Mouse (Mus musculus) cerebellum, adult 18-20 months (tissue): ENCODE data around the gene Tbc1d20.
"Not testable (repeated sequence)": the region's sequence is repeated elsewhere in the genome, so short reads cannot be mapped to it uniquely, and the experiment has no call there.

Experiments used
- DNase-seq, 2 experiments: peaks; one replicate each; pipeline ENCODE4 v3.0.0; 2021

The Tbc1d20 gene

DNA sequence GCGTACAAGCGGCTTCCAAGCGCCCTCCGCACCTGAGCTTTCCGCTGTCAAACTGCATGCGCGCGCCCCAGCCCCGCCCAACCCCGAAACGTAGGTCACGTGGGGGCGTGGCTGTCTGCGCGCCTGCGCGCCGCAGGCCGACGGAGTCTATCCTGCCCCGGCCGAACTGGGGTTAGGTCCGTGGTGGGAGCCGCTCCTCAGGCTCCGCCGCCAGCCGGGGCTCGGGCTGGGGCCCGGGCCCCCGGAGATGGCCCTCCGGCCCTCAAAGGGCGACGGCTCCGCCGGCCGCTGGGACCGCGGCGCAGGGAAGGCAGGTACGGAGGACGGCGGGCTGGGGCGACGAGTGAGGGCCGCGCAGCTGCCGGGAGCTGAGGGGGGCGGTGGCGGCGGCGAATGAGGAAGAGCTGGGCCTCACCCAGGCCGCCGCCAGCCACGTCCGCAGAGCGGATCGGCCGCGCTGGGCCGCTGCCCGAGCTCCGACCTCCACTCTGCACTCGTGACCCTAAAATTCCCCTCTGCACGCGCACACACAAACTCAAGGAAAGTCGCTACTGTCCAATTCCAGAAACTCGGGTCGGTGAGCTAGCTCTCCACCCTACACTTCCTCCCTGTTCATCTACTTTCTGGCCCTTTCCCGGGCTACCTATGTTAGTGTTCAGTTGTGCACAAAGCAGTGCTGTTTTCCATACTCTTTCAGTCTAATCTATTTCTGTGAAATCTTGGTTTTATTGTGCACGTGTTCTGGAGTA is at the start of gene Tbc1d20:
Tbc1d20 (plus strand) TSS at position 102 of the 749 bp plus-strand sequence.
- peak; percentile 90 to 95 for DNase-seq

DNA sequence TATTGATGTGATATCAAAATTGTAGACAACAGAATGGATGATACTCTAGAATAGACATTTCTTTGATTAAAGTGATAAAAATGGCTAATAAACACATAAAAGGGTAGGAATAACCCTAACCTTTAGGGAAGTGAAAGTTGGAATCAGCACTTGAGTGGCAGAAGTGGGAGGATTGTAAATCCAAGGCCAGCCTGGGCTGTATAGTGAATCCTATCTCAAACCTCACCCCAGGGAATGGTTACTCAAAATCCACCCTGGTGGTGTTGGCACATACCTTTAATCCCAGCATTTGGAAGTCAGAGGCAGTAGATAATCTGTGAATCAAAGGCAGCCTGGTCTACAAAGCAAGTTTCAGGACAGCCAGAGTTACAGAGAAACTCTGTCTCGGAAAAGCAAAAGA is 46.4 kb upstream of the Tbc1d20 start:
- DNase-seq = no peak

DNA sequence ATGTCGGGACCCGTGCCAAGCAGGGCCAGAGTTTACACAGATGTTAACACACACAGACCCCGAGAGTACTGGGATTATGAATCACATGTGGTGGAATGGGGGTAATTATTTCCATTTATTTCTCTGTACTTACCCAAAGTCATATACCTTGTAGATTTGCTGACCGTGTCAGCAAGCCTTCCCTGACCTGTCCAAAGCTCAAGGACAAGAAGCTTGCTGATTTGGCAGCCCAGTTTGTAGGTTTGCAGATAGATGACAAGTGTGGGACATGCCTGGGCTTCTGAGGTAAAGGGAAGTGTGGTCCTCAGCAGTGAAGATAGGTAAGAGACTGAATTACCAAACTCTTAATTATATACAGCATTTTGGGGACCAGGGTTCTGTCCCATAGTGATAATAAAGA is 43.1 kb upstream of the Tbc1d20 start:
- DNase-seq = no peak

DNA sequence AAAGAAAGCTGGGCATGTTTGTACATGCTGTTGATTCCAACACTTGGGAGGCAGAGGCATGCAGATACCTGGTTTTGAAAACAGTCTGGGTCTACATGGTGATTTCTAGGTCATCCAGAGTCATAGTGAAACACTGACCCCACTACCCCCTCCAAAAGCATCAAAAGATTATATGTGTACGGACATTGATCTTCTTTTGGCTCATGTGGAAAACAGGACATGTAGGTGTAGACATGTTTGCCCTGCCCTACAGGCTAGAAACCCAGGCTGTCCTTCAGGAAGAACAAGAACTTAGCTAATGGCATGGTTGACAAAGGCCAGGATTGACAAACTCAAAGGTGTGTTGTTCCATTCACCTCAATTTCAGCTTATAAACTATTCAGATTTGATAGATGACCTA is 33.9 kb upstream of the Tbc1d20 start:
- no peak for DNase-seq

DNA sequence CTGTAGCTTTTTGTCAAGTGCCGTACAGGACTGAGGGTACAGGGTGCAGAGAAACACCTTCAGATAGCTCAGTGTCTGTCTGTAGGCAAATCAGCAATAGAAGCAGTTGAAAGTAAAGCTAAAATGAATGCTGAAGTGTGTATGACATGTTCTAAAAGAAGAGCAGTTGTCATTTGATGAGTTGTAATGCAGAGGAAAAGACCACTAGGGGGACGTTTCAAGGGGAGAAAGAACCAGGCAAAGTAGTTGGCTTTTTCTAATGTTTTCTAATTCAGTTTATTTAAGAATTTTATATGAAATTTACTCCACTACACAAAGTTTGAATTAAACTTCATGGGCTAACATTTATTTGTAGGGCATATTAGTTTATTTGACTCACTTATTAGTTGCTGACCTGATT is 20.0 kb upstream of the Tbc1d20 start:
- DNase-seq = no peak

DNA sequence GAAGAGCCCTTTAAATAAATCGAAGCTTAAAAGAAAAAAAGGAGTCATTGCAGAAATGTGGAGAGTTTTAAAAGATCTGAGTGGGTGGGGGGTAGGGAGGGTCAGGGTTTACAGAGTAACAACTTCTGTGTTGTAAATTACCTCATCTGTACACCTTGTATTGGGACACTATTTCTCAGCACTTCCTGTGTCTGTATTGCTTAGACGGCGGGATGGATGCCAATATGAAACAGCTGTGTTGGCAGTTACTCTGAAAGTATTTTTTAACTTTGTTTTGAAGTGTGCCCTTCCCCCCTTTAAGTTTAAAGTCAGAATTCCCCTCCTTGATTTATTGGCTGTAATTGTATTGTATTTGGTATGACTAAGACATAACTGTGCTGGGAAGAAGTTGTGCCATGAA is 12.2 kb upstream of the Tbc1d20 start:
- DNase-seq = no peak

DNA sequence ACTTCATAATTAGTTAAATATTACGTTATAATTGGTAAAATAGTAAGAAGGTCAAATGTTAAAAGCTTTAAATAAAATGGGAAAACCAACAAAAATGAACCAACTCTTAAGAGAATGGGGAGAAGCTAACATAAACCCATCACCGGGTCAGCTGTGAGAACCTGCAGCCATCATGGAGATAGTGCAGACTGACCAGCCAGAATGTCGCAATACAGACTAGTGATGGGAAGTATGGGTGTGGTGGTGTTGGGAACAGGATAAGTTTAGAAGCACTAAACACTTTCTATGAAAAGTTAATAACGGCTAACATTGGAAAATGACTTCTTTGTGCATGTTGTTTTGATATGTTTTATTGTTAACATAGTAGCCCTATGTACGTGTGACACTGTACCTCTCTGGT is 6.1 kb upstream of the Tbc1d20 start:
- no peak for DNase-seq

DNA sequence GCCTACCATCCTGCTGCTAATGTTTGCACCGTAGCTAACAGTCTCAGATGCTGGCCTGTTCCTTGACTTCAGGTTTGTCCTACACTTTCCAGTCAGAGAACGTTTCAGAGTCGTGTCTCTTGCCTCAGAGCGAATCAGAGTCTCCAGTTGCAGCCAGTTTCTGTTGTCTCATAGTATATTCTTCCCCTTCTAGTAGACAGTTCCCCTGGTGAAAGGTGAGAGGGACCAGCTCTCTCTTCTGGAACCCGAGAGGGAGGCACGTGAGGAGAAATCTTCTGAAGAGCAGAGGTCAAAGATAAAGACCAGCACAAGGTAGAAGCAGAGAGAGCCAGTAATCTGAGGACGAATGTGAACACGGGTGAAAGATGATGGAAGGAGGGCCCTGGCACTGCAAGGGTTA is 5.6 kb upstream of the Tbc1d20 start:
- no peak for DNase-seq

DNA sequence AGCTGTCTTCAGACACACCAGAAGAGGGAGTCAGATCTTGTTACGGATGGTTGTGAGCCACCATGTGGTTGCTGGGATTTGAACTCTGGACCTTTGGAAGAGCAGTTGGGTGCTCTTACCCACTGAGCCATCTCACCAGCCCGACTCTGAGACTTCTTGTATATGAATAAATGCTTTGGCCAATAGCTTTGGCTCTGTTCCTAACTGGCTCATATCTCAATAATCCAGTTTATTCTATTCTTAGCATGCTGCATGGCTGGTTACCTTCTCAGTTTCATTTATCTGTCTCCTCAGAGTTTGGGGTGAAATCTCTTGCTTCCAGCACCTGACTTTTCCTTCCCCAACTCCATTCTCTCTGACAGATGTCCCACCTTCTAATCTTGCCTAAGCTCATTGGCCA is 4.0 kb upstream of the Tbc1d20 start:
- DNase-seq = not testable (repeated sequence)

DNA sequence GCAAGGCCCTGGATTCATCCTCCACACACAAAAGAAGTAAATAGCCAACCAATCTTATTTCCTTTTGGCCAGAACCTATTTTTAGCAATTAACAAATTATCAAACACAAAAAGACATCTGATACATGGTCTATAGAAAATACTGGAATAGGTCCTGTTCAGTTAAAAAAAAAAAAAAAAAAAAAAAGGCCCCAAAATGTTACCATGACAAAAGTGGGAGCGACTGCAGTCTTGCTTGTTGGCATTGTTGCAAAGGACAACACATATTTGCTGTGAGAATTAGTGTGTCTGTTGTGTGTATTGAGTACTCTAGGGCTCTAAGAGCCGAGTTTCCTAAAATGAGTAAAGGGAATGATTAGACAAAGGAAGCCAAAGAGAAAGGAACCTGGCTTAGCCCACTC is 1.2 kb upstream of the Tbc1d20 start:
- DNase-seq = no peak

DNA sequence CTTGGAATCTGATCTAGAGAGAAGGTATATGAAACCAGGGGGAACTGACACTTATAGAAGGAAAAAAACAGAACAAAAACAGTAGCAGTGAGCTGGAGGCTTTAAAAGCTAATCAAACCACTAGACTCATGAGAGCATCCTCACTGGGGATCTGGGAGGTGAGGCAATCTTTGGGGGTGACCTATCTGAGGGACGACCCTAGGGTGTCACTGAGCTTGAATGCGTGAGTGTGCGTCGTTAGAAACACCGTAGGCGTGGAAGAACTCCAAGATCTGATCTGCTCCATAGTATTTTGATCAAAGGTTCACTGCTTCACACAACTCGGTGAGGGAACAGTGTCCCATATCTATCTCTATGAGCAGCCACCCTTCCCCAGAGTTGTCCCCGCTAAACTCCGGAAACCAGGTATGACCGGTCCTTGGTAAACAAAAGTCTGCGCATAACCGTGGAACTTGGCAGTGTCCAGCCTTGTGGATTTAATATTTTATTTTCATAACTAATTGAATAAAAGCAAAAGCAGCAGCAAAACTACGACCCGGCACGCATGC is 375 bp upstream of the Tbc1d20 start:
- no peak for DNase-seq

DNA sequence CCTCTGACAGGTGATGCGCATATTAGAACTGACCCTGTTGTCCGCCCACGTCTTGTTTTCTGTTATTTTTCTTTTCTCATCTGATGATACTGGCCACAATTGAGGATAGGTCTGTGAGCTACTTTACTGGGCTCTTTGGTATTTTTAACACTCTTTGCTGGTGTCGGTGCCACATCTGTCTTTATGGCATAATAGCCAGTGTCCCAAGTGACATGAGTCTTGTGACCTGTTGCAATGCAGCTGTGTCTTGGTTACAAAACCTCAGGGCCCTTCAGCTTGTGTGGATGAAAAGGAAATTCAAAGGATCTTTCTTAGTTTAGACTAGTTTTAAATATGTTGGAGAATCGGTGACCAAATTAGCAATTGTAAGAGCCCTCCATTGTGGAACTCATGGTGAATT is 913 bp downstream of the Tbc1d20 start:
- no peak for DNase-seq

DNA sequence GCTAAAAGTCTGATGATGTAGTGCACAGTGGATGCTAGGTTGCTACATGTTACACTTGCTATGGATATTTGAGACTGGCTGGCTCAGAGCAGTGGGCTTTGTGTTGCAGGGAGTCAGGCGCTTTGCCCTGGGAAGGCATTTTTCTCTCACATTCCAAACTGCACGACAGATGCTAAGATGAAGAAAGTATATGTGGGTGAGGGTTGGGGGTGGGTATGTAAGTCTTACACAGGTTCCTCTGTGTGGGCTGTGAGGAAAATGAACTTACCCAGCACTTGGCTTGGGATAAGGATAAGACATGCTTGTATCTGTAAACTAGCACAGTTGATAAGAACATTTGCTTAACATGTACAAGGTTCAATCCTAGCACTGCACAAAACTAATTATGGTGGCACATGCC is 9.2 kb downstream of the Tbc1d20 start:
- no peak for DNase-seq

DNA sequence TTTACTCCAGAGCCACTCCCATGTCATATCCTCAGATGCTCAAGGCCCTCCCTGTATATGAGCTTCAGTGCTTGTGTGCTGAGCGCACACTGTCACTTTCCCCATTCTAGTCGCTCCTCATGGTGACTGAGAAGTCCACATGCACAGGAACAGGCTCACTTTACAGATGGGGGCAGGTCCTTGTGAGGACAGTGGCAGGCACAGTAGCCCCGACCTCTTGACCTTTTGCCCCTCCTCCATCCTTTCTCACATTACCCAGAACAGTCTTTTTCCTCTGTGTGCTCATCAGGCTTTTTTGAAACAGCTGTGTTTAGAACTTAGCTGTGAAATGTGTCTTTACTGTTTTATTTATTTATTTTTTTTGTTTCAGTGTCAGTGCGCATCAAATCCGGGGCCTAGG is 10.2 kb downstream of the Tbc1d20 start:
- no peak for DNase-seq

DNA sequence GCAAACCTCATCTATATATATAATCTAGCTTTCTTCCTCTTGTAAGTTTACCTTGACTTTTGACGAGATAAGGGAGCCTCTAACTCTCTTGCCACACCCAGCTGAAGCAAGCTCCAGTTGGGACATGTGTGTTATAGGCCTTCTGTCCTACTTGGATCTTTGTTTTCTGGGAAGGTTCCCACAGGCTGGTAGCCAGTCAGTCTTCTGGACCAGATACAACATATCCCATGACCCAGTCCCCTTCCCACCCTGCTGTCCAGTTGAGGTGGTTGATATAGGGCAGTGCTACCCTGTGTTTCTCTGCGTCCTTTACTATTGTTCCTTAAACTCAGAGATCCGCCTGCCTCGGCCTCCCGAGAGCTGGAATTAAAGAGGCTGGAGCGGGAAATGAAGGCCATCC is 11.9 kb downstream of the Tbc1d20 start:
- DNase-seq = no peak

DNA sequence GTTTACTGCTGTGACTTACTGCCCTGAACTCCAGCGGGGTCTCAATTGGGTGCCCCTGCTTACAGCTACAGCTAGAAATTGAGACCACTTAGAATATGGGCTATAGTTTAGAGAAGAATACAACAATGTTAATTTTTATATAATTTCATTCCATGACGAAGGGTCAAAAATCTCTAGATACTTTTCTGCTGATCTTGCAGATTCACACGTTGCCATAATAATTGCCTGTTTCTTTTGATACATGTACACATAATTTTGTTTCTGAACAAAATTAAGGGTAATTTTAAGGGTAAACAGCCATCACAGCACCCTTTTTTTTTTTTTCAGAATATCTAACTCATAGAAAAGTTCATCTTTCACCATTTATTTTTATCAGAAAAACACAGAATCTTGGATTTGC is 13.6 kb downstream of the Tbc1d20 start:
- DNase-seq = no peak

DNA sequence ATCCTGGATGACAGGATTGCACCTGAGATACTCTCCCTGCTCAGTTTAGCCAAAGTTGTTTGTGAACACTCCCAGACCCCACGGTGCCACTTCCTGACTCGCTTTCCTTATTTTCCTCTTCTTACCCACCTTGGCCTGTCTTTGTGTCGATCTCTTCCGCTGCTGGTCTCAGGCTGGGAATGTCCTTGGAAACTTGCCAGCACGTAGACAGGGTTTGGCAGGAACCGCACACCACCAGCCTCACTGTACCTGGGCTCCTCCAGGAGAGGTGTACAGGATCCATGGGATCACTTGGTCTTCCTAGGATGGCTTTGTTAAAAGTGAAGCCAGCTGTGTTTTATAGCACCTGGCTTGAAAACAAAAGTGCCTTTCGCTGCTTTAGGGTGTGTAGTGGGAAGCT is 19.4 kb downstream of the Tbc1d20 start:
- peak; percentile 30 to 34 for DNase-seq

DNA sequence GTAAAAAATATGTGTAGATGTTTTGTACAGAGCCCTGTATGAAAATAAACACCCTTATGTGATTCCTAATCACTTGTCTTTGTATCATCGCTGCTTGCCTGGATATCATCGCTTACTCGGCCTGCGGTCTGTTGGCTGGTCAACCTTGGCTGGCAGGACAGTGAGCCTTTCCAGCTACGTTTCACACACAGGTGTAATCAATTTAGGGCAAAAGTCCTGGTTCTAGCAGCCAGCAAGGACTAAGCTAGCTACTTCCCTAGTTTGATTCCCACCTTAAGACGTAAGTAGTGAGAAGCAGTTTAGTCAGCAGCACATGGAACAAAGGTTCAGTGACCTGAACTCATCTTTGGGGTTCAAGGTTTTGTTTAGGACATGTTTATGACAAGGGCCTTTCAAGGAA is 20.3 kb downstream of the Tbc1d20 start:
- no peak for DNase-seq

DNA sequence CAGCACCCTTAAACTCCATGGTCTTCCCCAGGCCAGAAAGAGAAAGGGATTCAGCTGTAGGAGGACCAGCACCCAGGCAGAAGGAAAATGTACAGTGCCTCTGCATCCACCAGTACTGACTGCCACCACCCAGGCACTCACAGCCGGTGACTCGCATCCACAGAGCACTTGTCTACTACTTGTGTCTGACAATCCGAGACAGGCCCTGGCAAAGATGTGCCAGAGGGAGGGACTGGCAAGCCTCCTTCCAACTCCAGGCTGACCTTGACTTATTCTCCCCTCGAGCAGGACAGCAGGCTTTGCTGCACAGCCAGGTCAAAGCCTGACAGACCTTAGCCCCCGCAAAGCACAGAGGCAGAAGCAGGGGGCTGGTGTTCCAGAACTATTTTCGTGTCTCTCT is 23.4 kb downstream of the Tbc1d20 start:
- DNase-seq = no peak

DNA sequence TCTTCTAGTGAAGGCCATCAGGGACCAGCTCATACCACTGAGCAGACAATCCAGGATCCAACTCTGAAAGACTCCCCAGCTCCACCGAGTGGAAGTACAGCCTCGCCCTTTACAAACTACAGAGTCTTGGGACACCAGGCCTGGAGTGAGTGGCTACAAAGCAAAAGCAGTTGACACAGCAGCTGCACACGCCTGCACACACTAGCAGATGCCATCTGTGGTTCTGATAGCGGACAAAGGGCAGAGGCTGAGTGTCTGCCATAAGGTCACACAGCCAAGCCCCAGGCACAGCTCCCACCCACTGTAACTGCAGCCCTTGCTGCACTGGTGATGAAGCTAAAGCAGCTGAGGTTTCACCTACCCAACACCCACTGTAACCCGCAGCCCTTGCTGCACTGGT is 27.9 kb downstream of the Tbc1d20 start:
- no peak for DNase-seq

DNA sequence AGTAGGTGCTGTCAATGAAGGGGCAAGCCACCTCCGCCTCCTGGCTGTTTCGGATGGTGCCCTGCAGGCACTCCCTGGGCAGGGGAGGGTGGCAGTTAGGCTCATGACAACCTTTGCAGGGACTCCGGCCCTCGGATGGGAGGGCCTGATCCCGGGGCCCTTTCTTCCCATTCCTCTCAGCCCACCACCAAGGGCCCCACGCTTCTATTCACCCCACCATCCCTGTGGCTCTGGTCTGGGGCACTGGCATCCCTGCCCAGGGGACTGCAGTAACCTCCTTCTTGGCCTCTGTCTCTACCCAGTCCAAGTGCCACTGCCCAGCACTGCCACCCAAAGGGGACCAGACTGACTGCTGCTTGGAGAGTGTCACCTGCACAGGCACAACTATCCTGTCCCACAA is 28.6 kb downstream of the Tbc1d20 start:
- no peak for DNase-seq

DNA sequence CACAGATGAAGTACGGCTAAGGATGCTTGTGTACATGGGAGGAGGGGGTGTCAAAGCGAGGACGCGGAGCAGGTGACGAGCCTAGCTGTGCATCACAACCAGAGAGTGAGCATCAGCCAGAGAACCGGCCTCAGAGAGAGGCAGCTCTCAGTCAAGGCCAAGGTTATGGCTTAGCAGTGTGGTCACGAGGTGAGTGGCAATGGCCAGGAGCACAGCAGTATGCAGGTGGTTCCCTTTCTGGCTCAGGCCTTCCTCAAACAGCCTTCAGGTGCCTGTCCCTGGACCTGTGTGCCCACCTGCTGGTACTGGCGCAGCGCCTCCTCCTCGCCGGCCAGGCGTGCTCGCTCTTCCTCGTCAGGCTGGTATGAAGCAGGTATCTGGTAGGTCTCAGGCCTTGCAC is 30.3 kb downstream of the Tbc1d20 start:
- DNase-seq = peak; percentile 71 to 77

DNA sequence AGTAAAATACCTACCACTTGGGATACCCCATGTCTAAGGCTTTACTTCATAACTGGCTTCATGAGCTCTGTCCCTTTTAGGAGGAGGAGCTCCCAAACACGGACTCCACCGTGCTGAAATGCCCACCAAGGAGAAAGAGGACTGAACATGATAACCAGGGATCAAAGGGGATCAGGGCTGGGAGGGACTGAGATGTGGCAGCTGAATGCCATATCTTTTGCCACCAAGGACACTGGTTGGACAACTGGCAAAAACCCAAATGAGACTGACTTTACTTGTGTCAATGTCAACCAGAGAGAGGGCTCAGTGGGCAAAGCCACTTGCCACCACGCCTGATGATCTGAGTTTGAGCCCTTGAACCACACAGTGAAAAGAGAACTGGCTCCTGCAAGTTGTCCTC is 31.2 kb downstream of the Tbc1d20 start:
- DNase-seq = no peak

DNA sequence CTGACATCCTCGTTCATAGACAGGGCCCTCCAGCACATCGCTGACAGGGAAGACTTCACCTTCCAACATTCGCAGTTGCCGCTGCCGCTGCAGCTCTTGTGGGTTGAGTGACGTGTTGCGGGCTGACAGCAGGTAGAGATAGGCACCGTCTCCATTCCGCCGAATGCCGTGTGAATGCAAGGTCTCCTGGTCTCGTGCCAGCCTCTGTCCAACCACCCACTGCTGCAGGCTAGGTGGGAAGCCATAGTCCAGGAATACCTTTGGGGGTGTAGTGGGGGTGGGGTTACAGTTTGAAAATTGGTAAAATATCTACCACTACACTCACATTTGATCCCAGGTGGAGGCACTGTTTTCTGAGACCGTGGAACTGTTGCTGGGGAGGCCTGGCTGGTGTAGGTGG is 32.5 kb downstream of the Tbc1d20 start:
- no peak for DNase-seq

DNA sequence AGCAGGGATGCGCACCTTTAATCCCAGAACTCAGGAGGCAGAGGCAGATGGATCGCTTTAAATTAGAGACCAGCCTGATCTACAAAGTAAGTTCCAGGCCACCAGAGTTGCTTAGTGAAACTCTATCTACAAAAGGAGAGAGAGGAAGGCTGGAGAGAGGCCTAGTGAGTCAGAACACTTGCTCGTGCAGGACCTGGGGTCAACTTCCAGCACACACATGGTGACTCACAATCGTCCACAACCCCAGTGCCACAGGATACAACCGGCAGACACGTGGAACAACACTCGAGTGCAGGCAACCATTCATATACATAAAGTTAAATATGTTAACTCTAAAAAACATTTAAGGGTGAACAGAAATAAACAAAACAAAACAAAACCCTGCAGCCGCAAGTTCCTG is 33.0 kb downstream of the Tbc1d20 start:
- DNase-seq = no peak
